Mouse (Mus musculus) spleen, postnatal 4 days (tissue): ENCODE measurements around the gene Crybg1.

Experiments
- DNase-seq, 2 experiments: peaks; one replicate each; pipeline ENCODE4 v3.0.0; 2022; ENCODE audit warnings: low spot score in 2 of 2

The Crybg1 gene

GRCm38 (mm10) chr10:44148337-44149317, at the start of gene Crybg1:
Crybg1 (minus strand) TSS chr10:44148853.
- DNase-seq = peak; percentile 65 to 88

GRCm38 (mm10) chr10:44177365-44177764, 28.7 kb upstream of the Crybg1 start:
- no peak for DNase-seq

GRCm38 (mm10) chr10:44176548-44176947, 27.9 kb upstream of the Crybg1 start:
- no peak for DNase-seq

GRCm38 (mm10) chr10:44176120-44176519, 27.5 kb upstream of the Crybg1 start:
- no peak for DNase-seq

GRCm38 (mm10) chr10:44170145-44170544, 21.5 kb upstream of the Crybg1 start:
- DNase-seq = no peak

- DNase-seq = no peak
These were observed 18.4 kb upstream of the Crybg1 start for GRCm38 (mm10) chr10:44167061-44167460.

GRCm38 (mm10) chr10:44164258-44164975, 15.8 kb upstream of the Crybg1 start:
- peak in 1 of 2 experiments; percentile 47 for DNase-seq

GRCm38 (mm10) chr10:44163028-44163427, 14.4 kb upstream of the Crybg1 start:
- DNase-seq = no peak

- DNase-seq = no peak
These were observed 11.5 kb upstream of the Crybg1 start for GRCm38 (mm10) chr10:44160150-44160549.

- DNase-seq = no peak
These were observed 8.8 kb upstream of the Crybg1 start for GRCm38 (mm10) chr10:44157489-44157888.

GRCm38 (mm10) chr10:44150501-44150900, 1.8 kb upstream of the Crybg1 start:
- no peak for DNase-seq

- no peak for DNase-seq
These were observed 5.3 kb downstream of the Crybg1 start for GRCm38 (mm10) chr10:44143401-44143800.

- DNase-seq = no peak
These were observed 10.4 kb downstream of the Crybg1 start for GRCm38 (mm10) chr10:44138137-44138855.

- DNase-seq = no peak
These were observed 22.6 kb downstream of the Crybg1 start for GRCm38 (mm10) chr10:44126047-44126446.

GRCm38 (mm10) chr10:44124400-44124933, 24.2 kb downstream of the Crybg1 start:
- no peak for DNase-seq

- DNase-seq = no peak
These were observed 30.0 kb downstream of the Crybg1 start for GRCm38 (mm10) chr10:44118616-44119015.

- no peak for DNase-seq
These were observed 31.9 kb downstream of the Crybg1 start for GRCm38 (mm10) chr10:44116796-44117195.

- no peak for DNase-seq
These were observed 34.0 kb downstream of the Crybg1 start for GRCm38 (mm10) chr10:44114611-44115010.

- no peak for DNase-seq
These were observed 36.5 kb downstream of the Crybg1 start for GRCm38 (mm10) chr10:44112005-44112675.

- DNase-seq = no peak
These were observed 37.5 kb downstream of the Crybg1 start for GRCm38 (mm10) chr10:44111168-44111567.

GRCm38 (mm10) chr10:44110460-44110859, 38.2 kb downstream of the Crybg1 start:
- DNase-seq = no peak
